Mouse (Mus musculus) stomach, embryonic 15.5 days (tissue): ENCODE measurements around the gene Chpf2. TPM values are rescaled to one million over a fixed set of nuclear protein-coding genes. Genes with fewer than 3 reads are reported as not detected.

Source experiments
- ATAC-seq: fragments of 200-750 bp; cut with Nextera tagmentation; 2 replicates; pipeline ENCODE4 v1.8.0; 2017; ENCODE audit warnings: low read depth, moderate number of reproducible peaks, moderate TSS enrichment; ENCODE audit not compliant: insufficient read depth, low FRiP score
- H3K27ac ChIP-seq: fragments of 300-500 bp; sonication (generic); 2 replicates; pipeline ENCODE4 v1.5.1; 2015; ENCODE audit warnings: mild to moderate bottlenecking, inconsistent platforms
- H3K27me3 ChIP-seq: fragments of 300-500 bp; sonication (generic); replicated peaks from 2 replicates; pipeline ENCODE4 v1.6.1; 2015; ENCODE audit warnings: inconsistent platforms
- H3K36me3 ChIP-seq: fragments of 300-500 bp; sonication (generic); 2 replicates; pipeline ENCODE4 v1.6.1; 2015; ENCODE audit warnings: inconsistent platforms
- H3K4me1 ChIP-seq: fragments of 300-500 bp; sonication (generic); 2 replicates; pipeline ENCODE4 v1.6.1; 2015; ENCODE audit warnings: inconsistent platforms
- H3K4me2 ChIP-seq: fragments of 300-500 bp; sonication (generic); 2 replicates; pipeline ENCODE4 v1.6.1; 2015; ENCODE audit warnings: mild to moderate bottlenecking, inconsistent platforms
- H3K4me3 ChIP-seq: fragments of 300-500 bp; sonication (generic); replicated peaks from 2 replicates; pipeline ENCODE4 v1.5.1; 2015; ENCODE audit warnings: inconsistent platforms
- H3K9ac ChIP-seq: fragments of 300-500 bp; sonication (generic); 2 replicates; pipeline ENCODE4 v1.6.1; 2015; ENCODE audit warnings: inconsistent platforms
- H3K9me3 ChIP-seq: fragments of 300-500 bp; sonication (generic); 2 replicates; pipeline ENCODE4 v1.6.1; 2016; ENCODE audit warnings: inconsistent platforms
- WGBS: fragments of 180-500 bp; shearing (Covaris S2); methylation state at CpG from one replicate; pipeline ENCODE4 v1.1.7; 2015; 5-methylcytosine and 5-hydroxymethylcytosine counted together
- microRNA counts: library from miRNA; unstranded; fragments of <30 nt; microRNA quantifications from one replicate; lab custom pipeline; 2016
- microRNA-seq: library from miRNA; unstranded; fragments of <30 nt; microRNA quantifications from one replicate; pipeline ENCODE4, GENCODE M21; 2016
- polyA plus RNA-seq: library from polyadenylated mRNA; unstranded; fragments of >200 nt; fragmentation: Nextera tagmentation; extraction: Ambion mirVana; gene quantifications from 2 replicates; pipeline ENCODE4 v1.2.1, GENCODE M21; 2015

Gene Chpf2
- polyA plus RNA-seq, 1 experiment from 2014 or later: 18.6 TPM

GRCm38 (mm10) chr5:24629712-24630111 lies 43.2 kb downstream of the Chpf2 start:
- 56% methylated on average over 3 of the region's 3 CpGs for WGBS
- Histone ChIP-seq H3K4me1 (no peaks in the 10 kb centered on the region), H3K4me3 (no peak overlapping the region), H3K9ac (no peak overlapping the region), H3K9me3 (no peaks in the 10 kb centered on the region), H3K27me3 (0 out of 2 replicates have a peak, but pooled peaks cover under 1% of the 10 kb centered on the region), H3K4me2 (no peak overlapping the region), H3K36me3 (no peaks in the 10 kb centered on the region), H3K27ac (no peak overlapping the region)
- no peak for ATAC-seq

DNA sequence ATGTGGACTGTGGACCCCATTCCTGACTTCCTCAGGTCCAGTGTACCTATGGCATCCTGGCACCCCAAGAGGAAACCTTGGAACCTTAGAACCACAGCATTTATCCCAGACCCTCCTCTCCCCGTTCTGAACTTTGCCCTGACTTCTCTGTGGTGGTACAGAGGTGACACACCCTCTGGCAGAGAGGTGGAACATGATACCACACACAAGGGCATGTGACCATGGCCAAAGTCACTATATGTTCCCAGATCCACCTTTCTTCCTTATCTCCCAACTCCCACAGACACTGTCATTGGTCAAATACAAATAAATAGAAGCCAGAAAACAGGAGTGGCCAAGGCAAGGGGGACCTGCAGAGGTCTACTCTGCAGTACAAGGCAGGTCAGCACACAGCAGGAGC lies 48.6 kb downstream of the Chpf2 start:
- no peak overlapping the region for H3K27ac ChIP-seq
- no peaks in the 10 kb centered on the region for H3K27me3 ChIP-seq
- H3K4me2 ChIP-seq: no peak overlapping the region
- no peaks in the 10 kb centered on the region for H3K4me1 ChIP-seq
- 36% methylated on average over 1 of the region's 1 CpGs for WGBS
- ATAC-seq: no peak; the same call in 1 of the 2 replicates
- no peaks in the 10 kb centered on the region for H3K36me3 ChIP-seq
- H3K9me3 ChIP-seq: no peaks in the 10 kb centered on the region
- H3K9ac ChIP-seq: no peak overlapping the region
- H3K4me3 ChIP-seq: no peak overlapping the region

- Histone ChIP-seq H3K4me3 (no peak overlapping the region), H3K9ac (no peak overlapping the region), H3K4me2 (no peak overlapping the region), H3K36me3 (no peaks in the 10 kb centered on the region), H3K9me3 (no peaks in the 10 kb centered on the region), H3K4me1 (no peaks in the 10 kb centered on the region), H3K27ac (no peak overlapping the region), H3K27me3 (no peaks in the 10 kb centered on the region)
- 71% methylated on average over 6 of the region's 6 CpGs for WGBS
- ATAC-seq: no peak
Observed at GRCm38 (mm10) chr5:24635526-24636141, 49.1 kb downstream of the Chpf2 start.

DNA sequence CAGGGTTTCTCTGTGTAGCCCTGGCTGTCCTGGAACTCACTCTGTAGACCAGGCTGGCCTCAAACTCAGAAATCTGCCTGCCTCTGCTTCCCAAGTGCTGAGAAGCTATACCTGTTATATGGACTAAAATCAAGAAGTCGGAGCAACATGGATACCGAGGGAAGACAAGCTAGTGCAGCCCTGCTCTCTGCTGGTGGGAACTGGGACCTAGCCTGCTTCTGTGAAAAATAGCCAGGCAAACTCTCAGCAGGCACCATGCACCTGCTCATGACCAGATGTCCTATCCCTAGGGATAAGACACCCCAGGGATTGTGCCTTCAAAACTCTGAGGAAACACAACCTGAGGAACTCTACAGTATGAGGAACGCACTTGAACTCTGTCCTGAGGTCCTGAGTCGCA lies 50.4 kb downstream of the Chpf2 start:
- Histone ChIP-seq H3K4me1 (no peaks in the 10 kb centered on the region), H3K27ac (no peak overlapping the region), H3K4me3 (no peak overlapping the region), H3K27me3 (no peaks in the 10 kb centered on the region), H3K4me2 (no peak overlapping the region), H3K9ac (no peak overlapping the region), H3K9me3 (no peaks in the 10 kb centered on the region), H3K36me3 (no peaks in the 10 kb centered on the region)
- 71% methylated on average over 4 of the region's 4 CpGs for WGBS
- no peak for ATAC-seq

GRCm38 (mm10) chr5:24638131-24638530 lies 51.6 kb downstream of the Chpf2 start:
- H3K27ac ChIP-seq: no peak overlapping the region
- 43% methylated on average over 6 of the region's 6 CpGs for WGBS
- no peak for ATAC-seq

GRCm38 (mm10) chr5:24639081-24639480 lies 52.5 kb downstream of the Chpf2 start:
- WGBS: 63% methylated on average over 6 of the region's 6 CpGs
- Histone ChIP-seq H3K27ac (no peak overlapping the region), H3K9me3 (no peaks in the 10 kb centered on the region), H3K4me1 (no peaks in the 10 kb centered on the region), H3K4me3 (no peak overlapping the region), H3K4me2 (no peak overlapping the region), H3K9ac (no peak overlapping the region), H3K27me3 (no peaks in the 10 kb centered on the region), H3K36me3 (no peaks in the 10 kb centered on the region)
- ATAC-seq: no peak

More at GRCm38 (mm10) chr5:24638131-24638530, 51.6 kb downstream of the Chpf2 start:
- Histone ChIP-seq H3K36me3 (no peaks in the 10 kb centered on the region), H3K9me3 (no peaks in the 10 kb centered on the region), H3K9ac (no peak overlapping the region), H3K4me1 (no peaks in the 10 kb centered on the region), H3K27me3 (no peaks in the 10 kb centered on the region), H3K4me3 (no peak overlapping the region), H3K4me2 (no peak overlapping the region)

MicroRNA genes within 50 kb of the gene (microRNA counts, 519-probe panel; counts per million panel counts)
- microRNA mmu-miR-671-3p (lab: Ali Mortazavi, UCI) (1,945 counts per million, percentile 21 among the panel's probes with 10 or more counts), microRNA mmu-miR-671-5p (lab: Ali Mortazavi, UCI) (not detected)

Small RNA genes within 50 kb of the gene (microRNA-seq; reads per million reads assigned to microRNA genes)
- gene Mir671: 469 reads per million, percentile 67 among the genes with 10 or more reads in this experiment

Other genes starting within 250 kb of the Chpf2 start
- gene Kcnh2, start 235.1 kb upstream of the Chpf2 start, polyA plus RNA-seq: 9.6 and 12.1 TPM in 2 replicates
- 6.8 and 8.3 TPM in 2 replicates for gene Nos3, start 221.9 kb upstream of the Chpf2 start, polyA plus RNA-seq
- 2.0 and 2.5 TPM in 2 replicates for gene Atg9b, start 194.6 kb upstream of the Chpf2 start, polyA plus RNA-seq
- 49.9 and 59.5 TPM in 2 replicates for gene Abcb8, start 193.1 kb upstream of the Chpf2 start, polyA plus RNA-seq
- gene Asic3, start 173.3 kb upstream of the Chpf2 start, polyA plus RNA-seq: 0.18 TPM in 1 of 2 replicates, not detected in the other
- gene Cdk5, start 163.2 kb upstream of the Chpf2 start, polyA plus RNA-seq: 37.3 and 41.2 TPM in 2 replicates
- gene Slc4a2, start 162.9 kb upstream of the Chpf2 start, polyA plus RNA-seq: 38.8 and 44.6 TPM in 2 replicates
- gene Fastk, start 141.5 kb upstream of the Chpf2 start, polyA plus RNA-seq: 98.1 and 103 TPM in 2 replicates
- 22.0 and 22.3 TPM in 2 replicates for gene Tmub1, start 138.9 kb upstream of the Chpf2 start, polyA plus RNA-seq
- 35.9 and 37.7 TPM in 2 replicates for gene Agap3, start 134.6 kb upstream of the Chpf2 start, polyA plus RNA-seq
- 0.04 TPM in 1 of 2 replicates, not detected in the other for gene Gbx1, start 59.5 kb upstream of the Chpf2 start, polyA plus RNA-seq
- 0.32 and 0.57 TPM in 2 replicates for gene Asb10, start 45.8 kb upstream of the Chpf2 start, polyA plus RNA-seq
- 0.14 and 0.24 TPM in 2 replicates for gene 4931409K22Rik, start 29.9 kb upstream of the Chpf2 start, polyA plus RNA-seq
- 85.9 and 90.0 TPM in 2 replicates for gene Abcf2, start 9.3 kb upstream of the Chpf2 start, polyA plus RNA-seq
- 22.2 and 25.1 TPM in 2 replicates for gene Smarcd3, start 37.7 kb downstream of the Chpf2 start, polyA plus RNA-seq
- 26.7 and 31.5 TPM in 2 replicates for gene Nub1, start 98.8 kb downstream of the Chpf2 start, polyA plus RNA-seq
- 14.3 and 15.1 TPM in 2 replicates for gene Wdr86, start 144.0 kb downstream of the Chpf2 start, polyA plus RNA-seq
- gene Crygn, start 171.3 kb downstream of the Chpf2 start, polyA plus RNA-seq: 1.6 and 1.7 TPM in 2 replicates